Mouse (Mus musculus) 3134 (cell line): ENCODE measurements around the gene Dgkz.

Experiments used
- DNase-seq: peaks from one replicate; pipeline ENCODE4 v3.0.0-alpha.2; 2011; ENCODE audit warnings: low spot score; ENCODE audit not compliant: insufficient read length; ENCODE audit errors: extremely low read depth

The Dgkz gene

DNA sequence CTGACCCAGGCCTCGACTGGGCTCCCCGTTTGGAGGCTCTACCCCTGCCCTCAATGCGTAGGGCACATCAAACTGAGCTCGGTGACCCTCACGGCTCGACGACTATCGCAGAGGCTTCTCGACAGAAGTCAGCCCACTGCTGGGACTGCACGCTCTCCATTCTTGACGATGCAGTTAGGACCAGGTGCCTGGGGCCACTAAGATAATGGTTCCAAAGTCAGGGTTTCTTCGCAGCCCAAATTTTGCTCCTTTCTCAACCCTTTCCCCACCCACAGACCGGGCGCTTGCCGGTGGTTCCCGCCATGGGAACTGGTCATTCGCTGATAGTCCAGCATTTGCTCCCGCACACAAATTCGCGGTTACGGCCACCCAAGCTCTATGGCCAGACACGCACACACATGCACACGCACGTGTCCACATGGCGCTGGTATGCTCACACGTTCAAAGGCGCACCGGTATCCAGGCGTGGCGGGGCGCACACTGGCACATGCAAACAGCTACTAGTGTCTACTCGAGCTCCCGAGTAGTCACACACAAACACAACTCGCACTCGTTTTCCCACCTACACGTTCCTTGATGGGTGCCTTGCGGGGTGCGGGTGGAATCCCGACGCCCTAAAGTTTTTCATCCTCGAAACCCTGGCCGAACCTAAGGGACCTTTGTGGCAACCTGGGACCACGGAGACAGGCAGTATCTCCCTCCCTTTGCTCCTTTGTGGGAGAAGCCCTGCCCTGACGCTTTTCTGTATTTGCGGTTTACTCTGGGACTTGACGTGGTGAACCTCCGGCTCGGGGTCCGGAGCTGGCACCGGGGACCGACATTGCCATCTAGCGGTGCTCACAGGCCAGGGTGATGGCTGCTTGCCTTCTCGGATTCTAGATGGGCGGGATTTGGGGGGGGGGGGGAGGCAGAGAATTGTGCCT lies 52.0 kb downstream of the Dgkz start:
- no peak for DNase-seq

DNA sequence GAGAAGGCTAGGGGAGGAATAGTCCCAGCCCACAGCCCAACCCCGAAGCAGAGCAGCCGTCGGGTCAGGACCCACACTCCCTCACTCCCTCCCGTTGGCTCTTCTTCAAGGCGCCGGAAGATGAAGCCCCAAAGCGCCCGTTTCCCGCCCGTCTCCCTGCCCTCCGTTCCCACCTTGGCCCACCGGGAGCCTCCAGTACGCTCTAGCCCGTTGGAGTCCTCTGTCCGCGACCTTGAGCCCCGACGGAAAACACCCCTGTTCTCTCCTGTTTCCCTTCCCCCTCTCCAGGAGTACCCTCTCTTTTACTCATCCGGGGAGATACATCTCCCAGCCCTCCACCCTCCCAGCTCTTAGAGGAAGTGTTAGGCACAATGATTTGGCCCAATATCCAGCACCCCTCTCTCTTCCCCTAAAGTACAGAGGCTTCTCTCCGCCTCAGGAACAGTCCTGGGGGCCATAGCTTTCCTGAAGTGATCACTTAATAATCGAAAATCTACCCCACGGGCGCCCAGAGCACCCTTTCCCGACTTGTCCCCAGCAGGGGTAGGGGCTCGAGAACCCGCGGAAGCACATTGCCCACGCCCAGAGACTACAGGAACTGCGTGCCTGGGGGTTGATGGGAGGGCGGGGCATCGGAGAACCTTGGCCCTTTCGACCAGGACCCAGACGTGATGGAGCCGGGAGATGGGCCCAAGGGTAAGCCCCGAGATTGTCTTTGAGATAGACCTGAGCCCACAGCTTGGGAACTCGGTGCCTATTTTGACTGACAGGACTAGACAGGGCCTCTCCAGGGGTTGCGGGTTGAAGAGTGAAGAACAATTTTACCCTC lies 52.9 kb downstream of the Dgkz start:
- no peak for DNase-seq

DNA sequence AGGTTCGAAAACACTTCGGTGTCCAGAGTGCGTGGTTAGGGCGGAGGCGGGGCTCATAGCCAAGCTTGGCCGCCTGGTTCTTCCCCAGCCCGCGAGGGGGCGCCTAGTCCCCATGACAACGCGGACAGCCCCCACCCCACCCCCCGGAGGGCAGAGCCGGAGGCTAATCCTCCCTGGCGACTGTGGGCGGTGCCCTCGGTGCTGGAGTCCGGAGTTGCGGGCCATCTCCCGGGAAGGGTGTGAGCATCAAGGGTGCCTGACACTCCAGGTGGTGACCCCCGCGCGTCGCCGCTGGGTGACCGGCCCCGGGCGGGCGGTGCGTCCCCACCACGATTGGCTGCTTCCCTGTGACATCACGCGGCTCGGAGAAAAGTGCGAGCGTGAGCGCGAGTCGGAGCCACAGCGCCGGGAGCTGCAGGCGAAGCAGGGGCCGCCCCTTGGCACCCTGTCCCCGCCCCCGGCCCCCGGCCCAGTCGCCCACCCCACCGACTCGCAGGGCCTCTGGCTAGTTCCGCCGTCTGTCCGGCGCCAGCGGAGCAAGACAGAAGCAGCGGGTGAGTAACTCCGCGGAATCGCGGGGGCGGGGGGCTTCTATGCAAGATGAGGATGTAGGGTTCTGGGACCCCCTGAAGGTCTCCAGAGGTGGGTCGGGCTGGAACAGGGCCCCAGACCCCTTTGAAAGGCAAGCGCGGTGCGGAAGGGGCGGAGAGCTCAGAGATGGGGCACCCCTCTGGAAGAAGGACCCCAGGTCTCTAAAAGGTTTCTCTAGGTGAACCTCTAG lies 53.7 kb downstream of the Dgkz start:
- DNase-seq = no peak

DNA sequence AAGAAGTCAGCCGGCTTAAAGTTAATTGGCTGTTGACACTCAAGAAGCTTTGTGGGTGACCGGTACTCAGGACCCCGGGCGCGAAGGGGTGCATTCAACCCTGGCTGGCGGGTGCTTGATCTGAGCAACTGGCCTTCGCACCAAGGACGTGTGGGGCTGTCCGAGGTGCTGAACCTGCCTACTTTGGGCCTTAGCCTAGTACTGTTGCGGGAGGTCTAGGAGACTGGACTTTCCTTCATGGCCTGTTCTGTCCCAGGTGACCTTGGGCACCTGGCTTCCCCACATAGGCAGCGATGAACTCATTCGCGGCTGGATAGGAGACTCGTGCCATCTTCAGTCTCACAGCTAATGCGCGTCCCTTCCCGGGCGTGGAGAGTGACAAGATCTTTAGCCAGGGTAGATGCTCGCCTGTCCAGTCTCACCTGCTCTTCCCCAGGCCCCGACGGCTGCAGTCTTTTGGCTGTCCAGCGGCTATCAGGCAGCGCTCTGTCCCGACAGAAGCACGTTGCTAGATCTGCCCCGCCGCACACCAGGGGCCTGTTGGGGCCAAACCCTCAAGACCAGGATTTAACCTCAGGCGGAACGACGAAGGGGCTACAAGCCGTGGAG lies 54.4 kb downstream of the Dgkz start:
- no peak for DNase-seq

DNA sequence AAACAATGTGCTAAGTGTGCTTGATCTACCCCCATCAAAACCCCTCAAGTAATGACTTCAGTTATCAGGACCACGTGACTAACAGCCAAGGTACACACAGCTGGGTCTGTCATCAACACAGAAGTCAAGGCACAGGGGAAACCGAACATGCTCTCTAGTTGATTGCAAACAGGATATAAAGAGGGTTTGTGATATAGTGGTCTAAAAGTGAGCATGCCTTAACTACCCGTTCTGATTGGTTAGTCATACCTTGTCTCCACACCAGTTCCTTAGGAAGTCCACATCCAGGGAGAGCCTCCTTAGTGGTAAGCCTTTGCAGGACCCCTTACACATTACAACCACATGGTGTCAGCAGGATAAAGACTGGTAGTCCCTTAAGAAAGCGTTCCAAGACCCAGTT lies 55.5 kb downstream of the Dgkz start:
- no peak for DNase-seq

DNA sequence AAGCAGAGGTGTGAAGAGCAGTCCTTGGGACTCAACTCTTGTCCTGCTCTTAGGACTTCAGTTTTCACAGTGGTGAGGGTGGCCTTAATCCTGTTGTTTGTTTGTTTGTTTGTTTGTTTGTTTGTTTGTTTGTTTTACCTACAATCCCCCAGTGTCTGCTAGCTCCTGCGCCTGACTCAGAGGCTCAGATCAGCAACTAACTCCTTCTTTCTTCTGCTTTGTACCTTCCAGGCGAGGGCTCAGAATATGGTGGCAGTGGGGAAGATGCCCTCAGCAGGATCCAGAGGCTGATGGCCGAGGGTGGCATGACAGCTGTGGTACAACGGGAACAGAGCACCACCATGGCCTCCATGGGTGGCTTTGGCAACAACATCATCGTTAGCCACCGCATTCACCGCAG lies 58.6 kb downstream of the Dgkz start:
- DNase-seq = no peak

DNA sequence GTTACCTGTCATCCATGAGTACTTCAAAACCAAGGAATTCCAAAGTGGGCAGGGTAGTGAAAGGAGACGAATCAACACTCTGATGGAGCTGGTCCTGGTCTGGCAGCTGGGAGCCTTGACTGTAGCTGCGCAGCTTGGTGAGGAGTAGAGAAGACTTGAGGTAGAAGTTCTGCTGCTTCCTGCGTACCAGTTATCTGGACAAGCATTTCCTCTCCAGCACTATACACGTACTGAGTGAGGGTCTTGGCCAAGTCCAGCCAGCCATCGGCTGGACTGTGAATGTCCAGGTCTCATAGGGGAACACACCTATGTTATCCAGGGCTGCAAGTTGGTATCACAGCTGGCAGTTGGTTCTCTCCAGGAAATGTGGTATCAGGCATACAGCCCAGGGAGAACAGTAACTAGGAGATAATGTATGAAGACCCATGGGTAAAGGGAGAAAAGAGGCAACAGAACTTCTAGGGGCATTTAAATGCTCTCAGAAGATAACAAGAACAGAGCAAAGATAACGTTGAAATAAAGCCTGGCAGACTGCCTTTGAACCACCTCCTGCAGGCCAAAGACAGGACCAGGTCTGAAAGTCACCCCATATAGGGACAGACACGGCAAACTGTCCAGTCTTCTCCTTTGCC lies 59.2 kb downstream of the Dgkz start:
- DNase-seq = no peak

DNA sequence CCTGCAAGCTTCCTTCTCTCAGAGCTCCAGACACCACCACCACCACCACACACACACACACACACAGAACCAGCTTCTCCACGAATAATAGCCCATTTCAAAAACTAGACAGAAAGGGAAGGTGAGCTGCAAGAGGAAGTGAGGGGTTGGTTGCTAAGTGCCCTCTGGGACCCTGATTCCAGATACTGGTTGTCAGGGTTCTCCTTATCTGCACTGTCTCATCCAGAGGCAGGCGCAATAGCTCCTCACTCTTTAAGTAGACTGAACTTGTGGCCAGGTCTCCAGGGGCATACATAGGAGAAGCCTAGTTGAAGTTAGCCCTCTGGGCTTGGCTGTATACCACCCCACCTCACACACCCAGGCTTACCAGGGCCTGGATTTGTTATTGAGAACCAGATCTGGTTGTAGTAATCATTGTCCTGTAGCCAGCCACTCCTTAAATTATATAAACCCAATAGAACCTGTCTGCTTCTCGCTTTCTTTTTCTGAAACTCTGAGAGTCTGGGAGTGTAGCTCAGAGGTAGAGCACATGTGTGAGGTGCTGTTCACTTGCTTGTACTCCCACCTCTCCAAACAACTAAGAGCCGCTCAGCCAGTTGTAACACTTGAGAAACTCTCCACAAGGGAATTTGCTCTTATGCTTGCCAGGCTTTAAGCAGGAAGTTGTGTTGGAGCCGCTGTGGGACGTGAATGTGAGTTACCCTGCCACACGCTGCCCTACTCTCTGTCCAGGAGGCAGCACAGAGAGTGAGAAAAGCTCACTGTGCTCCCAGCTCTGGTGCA lies 62.1 kb downstream of the Dgkz start:
- no peak for DNase-seq

DNA sequence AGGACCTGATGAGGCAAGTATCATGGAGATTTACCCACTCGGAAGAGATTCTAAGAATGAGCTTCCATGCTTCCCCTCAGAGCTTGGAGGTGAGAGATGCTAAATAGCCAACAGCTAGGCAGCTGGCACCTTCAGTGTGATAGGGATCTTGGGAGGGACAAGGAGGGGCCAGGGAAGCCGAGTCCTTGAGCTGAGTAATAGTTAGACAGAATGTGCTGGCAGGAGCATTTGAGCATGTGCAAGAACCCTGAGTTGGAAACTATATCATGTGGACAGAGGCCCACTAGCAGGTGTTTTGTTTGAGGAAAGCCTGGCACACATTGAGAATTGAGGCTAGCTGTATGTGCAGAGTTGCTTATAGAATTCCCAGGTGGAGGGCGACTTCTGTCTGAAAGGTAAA lies 63.0 kb downstream of the Dgkz start:
- no peak for DNase-seq

DNA sequence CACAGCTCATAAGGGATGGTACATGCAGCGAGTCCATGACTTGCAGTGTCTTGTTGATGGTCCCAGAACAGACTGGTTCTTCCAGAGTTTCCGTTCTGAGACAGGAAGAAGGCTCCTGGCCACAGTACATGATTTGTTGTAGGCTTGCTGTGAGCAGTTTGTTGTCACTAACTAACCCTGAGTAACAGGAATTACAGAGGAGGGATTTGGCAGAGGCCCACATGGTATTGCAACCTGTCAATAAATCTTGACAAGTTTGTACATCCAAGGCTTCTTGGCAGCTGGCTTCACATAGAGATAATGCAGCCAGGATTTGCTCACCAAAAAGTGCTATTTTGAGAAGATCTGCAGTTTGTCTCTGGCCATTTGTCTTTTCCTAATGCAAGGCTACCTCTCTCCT lies 69.5 kb downstream of the Dgkz start:
- no peak for DNase-seq

DNA sequence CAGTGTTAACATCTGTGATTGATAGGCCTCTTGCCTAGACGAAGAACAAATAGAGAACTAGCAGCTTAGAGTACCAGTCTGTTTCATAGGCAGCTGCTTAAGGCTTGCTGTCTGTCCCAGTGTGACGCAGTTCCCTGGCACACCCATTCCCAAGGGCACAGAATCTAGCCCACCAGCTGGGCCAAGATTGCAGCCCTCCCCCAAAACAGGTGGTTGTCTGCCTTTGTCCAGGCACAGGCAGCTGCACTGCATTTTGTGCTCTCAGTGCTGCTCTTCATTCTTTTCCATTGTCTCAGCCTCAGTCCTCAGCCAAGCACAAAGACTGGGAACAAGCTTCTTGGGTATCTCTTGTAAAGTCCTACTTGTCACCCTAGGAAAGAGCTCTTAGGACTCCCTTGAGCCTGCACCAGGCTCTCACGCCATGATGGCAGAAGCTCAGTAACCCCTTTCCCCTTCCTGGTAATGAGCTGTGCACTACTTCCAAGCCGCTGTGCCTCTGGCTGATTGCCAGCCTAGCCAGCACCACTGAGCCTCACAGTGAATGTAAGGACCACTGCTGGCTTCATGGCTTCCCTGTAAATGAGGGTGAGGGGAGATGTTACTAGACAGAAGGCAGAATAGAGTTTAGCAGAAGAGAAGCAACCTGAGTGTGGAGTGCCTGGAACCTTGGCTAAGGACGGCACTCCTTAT lies 70.9 kb downstream of the Dgkz start:
- DNase-seq = no peak

DNA sequence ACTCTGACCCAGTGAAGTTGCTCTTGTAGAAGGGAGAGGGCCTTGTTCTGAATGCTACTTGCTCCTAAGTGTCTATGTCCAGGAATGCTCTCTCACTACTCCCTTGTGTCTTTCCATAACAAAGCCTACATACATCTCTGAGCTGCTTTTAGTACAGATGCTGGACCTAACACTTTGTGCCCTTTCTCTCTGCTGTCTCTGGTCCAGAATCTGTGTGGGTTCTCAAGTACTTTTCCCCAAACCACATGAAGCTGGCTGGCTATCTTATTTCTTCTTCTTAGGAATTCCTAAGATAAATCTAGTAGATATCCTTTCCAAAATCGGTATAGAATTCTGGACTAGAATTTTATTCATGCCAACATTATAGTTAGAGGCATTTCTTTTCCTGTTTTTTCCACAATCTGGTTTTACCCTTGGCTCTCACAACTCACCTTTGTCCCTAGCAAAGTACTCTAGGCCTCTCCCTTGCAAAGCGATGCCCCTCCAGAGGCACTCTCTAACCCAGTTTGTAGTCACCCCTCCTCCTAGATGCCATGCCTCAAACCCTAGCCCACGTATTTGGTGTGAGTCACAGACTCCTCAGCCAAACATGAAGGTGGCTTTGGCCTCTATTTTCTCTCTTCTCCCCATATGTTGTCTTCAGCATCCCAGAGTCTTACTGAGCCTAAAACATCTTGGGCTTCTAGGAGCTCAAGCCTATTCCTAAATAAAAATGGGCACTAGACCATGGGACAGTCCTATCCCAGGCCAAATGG lies 72.3 kb downstream of the Dgkz start:
- DNase-seq = no peak

DNA sequence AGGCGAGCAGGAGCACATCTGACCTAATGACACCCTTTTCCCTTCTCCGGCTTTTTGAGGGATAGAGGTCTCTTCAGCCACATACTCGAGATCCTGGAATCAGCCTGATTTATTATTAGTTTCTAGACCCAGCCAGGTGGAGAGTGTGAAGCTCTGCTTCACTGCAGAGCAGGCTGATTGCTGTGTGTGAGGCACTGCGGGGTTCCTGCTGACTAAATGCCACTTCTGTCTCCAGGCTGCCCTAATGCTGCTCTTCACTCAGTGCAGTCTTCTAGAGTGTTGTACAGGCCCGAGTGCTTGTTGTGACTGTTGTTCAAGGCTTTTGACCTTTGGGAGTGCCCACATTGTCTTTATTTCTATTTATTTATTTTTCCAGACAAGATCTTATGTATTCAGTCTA lies 73.3 kb downstream of the Dgkz start:
- DNase-seq = no peak

DNA sequence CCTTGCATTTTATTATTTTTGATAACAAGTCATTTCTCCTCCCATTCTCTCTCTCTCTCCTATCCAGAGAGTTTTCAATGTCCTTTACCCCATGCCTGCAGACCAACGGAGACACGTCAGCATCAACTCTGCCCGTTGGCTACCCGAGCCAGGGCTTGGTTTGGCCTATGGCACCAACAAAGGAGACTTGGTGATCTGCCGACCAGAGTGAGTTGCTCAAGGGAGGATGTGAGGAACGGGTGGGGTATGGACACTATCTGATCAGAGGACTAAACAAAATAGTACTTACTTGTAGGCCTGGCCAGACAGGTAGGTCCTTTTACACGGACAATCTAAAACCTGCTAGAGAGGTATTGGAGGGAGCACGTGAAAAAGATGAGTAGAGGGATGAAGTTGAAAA lies 75.2 kb downstream of the Dgkz start:
- DNase-seq = no peak

DNA sequence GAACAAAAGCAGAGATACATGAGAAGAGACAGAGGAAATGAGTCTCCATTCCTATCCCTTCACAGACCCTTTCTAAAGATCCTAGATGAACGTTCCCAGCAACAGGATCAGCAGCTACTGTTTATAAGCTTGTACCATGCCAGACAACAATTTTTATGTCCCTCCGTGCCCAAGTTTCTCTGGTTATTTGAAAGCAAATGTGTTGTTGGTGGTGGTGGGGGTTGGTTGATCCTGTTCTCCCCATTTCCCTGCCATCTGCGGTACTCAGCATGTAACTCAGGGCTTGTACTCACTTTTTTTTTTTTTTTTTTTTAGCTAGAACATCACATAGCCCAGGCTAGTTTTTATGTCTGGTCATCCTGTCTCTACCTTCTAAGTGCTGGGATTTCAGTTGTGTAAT lies 76.5 kb downstream of the Dgkz start:
- no peak for DNase-seq

DNA sequence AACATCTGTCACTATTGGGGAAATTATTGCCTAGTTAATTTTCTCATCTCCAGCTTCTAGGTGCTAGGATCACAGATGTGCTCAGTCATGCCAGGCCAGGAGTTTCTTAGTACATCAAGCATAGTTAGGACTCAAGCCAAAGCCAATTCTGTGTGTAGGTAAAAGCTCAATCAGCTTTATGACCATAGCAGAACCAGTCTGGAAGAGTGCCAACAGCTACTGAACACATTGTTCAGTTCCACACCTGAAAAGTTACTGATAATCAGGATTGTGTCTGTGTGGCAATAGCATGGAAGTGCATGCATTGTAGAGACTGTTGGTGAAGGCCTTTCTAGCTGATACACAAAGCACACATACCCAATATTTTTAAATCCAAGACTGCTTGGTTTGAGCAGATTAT lies 77.7 kb downstream of the Dgkz start:
- DNase-seq = no peak

DNA sequence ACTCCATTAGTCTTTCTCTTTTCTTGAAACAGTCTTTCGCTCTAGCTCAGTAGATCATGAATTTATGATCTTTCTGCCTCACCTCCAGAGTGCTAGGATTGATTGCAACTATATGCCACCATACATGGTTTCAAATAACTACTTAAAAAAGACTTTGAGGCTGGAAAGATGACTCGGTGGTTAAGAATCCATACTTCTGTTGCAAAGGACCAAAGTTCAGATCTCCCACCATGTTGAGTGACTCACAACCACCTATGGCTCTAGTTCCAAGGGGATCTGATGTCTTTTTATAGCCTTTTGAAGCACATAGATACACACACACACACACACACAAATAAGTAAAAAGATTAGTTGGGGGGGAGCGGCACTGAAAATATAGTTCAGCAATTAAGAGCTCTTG lies 80.3 kb downstream of the Dgkz start:
- DNase-seq = peak; percentile 16

DNA sequence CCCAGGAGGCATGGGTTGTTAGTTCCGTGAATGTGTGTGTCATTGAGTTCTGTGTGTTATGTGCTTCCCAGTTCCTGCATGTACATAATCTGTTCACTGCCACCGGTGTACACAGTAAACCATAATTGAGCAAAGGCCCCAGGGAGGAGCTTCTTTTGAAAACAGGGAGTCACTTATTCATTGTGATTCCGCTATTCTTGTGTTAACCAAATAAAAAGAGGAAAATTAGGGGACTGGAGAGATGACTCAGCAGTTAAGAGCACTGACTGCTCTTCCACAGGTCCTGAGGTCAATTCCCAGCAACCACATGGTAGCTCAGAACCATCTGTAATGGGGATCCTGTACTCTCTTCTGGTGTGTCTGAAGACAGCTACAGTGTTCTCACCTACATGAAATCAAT lies 80.9 kb downstream of the Dgkz start:
- DNase-seq = no peak
